Mouse (Mus musculus) liver, adult 2 months (tissue): ENCODE results near the gene Chn1.

Experiments
- CTCF ChIP-seq: fragments of 200-500 bp; IDR thresholded peaks from 2 replicates; pipeline ENCODE4 v1.5.1; 2011; ENCODE audit warnings: low read depth, low read length, control low read depth
- POLR2A ChIP-seq: fragments of 200-500 bp; IDR thresholded peaks from 2 replicates; pipeline ENCODE4 v1.6.1; 2011; ENCODE audit warnings: low read length, control low read depth; ENCODE audit not compliant: insufficient read depth; ENCODE audit errors: extremely low read depth

GRCm38 (mm10) chr2:73591246-73591645, 183.9 kb downstream of the Chn1 start:
- TF ChIP-seq CTCF (no peak), POLR2A (no peak)
